Mouse (Mus musculus) stomach, postnatal 0 days (tissue): Measurements from ENCODE around the gene Pphln1.

ENCODE experiments used
- CTCF ChIP-seq: IDR thresholded peaks from 2 replicates; pipeline ENCODE4 v1.5.1; 2016; ENCODE audit warnings: antibody characterized with exemption, low read depth, mild to moderate bottlenecking, moderate library complexity
- EP300 ChIP-seq: optimal IDR thresholded peaks from 2 replicates; pipeline ENCODE3; 2016; ENCODE audit warnings: antibody characterized with exemption

GRCm38 (mm10) chr15:93471651-93472050, 73.5 kb downstream of the Pphln1 start:
- TF ChIP-seq CTCF (no peak), EP300 (no peak)
